Mouse (Mus musculus) bone marrow, adult 2 months (tissue): ENCODE measurements around the gene Rbm34. TPM values are rescaled to one million over a fixed set of nuclear protein-coding genes. Genes with fewer than 3 reads are reported as not detected.

Experiments
- H3K27ac ChIP-seq: fragments of 200-500 bp; 2 replicates; pipeline ENCODE4 v1.5.1; 2012; ENCODE audit warnings: low read depth, mild to moderate bottlenecking, control low read depth, inconsistent platforms, low read length; ENCODE audit not compliant: control insufficient read depth, poor library complexity, insufficient read depth
- H3K4me1 ChIP-seq: fragments of 200-500 bp; 2 replicates; pipeline ENCODE4 v1.6.1; 2011; ENCODE audit warnings: low read length; ENCODE audit not compliant: control insufficient read depth, insufficient read depth
- H3K4me3 ChIP-seq: fragments of 200-500 bp; replicated peaks from 2 replicates; pipeline ENCODE3; 2011; ENCODE audit warnings: mild to moderate bottlenecking, low read depth, low read length, control low read depth; ENCODE audit not compliant: control insufficient read depth
- CTCF ChIP-seq: fragments of 200-500 bp; IDR thresholded peaks from 2 replicates; pipeline ENCODE4 v1.5.1; 2011; ENCODE audit warnings: low read length, control low read depth; ENCODE audit not compliant: control insufficient read depth, insufficient read depth
- POLR2A ChIP-seq: fragments of 200-500 bp; IDR thresholded peaks from 2 replicates; pipeline ENCODE4 v1.6.1; 2011; ENCODE audit warnings: low read depth, mild to moderate bottlenecking, control low read depth, low read length, borderline replicate concordance; ENCODE audit not compliant: control insufficient read depth
- whole genome bisulfite sequencing: fragments of 180-500 bp; shearing (Covaris S2); methylation state at CpG from one replicate; pipeline ENCODE4 v1.1.7; 2018; 5-methylcytosine and 5-hydroxymethylcytosine counted together
- polyA plus RNA-seq: library from polyadenylated mRNA; stranded (reverse); fragments of >200 nt; gene quantifications from 2 replicates; pipeline ENCODE4 v1.2.4, GENCODE M21; 2011; ENCODE audit warnings: low replicate concordance; ENCODE audit not compliant: missing spikeins, insufficient read depth, insufficient read length

Gene Rbm34
- polyA plus RNA-seq, 1 experiment: 17.9 TPM

DNA sequence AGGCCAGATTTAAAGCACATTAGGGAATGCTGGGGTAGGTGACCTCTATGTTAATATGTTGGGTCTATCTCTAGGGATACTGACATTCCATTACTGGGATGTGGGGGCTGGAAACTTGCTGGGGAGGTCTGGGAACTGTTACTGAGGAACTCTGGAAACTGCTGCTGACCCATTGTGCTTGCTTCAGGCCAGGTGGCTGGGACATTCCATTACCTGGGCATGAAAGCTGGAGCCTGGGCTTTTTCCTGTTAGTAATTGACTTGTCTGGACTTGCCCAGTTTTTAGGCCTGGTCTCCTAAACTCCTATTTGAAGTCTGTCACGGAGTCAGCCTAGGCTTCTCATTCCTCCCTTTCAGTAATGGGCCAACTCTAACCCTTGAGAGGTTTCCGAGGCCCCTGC, 1.2 kb upstream of the Rbm34 start:
- no peak overlapping the region for H3K27ac ChIP-seq
- WGBS: 82% methylated on average over 2 of the region's 2 CpGs
- H3K4me3 ChIP-seq: no peak overlapping the region
- peaks cover 4% of the 10 kb centered on the region for H3K4me1 ChIP-seq
- TF ChIP-seq POLR2A (no peak), CTCF (no peak)

DNA sequence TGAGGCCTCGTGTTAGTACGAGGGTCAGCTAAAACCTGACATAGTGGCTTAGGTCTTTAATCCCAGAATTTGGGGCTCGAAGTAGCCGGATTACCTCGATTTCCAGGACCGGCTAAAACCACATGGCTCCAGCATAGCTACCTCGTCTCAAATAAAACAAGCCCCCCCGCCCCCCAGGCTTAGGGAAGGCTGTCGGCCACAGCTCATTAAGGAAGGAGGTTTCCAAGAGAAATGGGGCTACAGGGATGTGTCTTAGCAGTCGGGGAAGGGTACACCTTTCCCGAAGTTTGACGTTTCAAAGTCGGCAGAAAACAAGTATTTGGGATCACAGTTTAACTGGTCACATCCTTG, 418 bp upstream of the Rbm34 start:
- Histone ChIP-seq H3K4me1 (peaks cover 4% of the 10 kb centered on the region), H3K4me3 (peak overlapping the region; percentile 93), H3K27ac (0 out of 2 replicates have a peak overlapping the region, but pooled peaks have one; percentile 5)
- TF ChIP-seq CTCF (no peak), POLR2A (no peak)
- 5% methylated on average over 13 of the region's 13 CpGs for WGBS

DNA sequence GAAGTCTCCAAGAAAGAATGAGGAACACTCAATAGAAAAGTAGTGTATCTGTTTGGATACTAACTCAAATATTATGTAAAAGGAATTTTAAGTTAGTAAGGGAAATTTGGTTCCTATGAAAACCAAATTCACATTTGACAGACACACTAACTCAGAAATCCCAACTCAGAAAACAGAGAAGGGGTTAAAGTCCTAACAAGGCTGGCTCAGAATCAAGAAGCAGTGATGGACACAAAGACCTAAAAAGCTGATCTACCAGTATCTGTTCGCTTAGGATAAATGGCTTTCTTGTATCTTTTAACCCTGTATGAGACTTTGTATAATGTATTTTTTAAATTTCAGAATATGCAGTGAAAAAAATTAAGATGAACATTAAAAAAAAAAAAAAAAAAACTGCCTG, 1.3 kb downstream of the Rbm34 start:
- no peak overlapping the region for H3K4me3 ChIP-seq

DNA sequence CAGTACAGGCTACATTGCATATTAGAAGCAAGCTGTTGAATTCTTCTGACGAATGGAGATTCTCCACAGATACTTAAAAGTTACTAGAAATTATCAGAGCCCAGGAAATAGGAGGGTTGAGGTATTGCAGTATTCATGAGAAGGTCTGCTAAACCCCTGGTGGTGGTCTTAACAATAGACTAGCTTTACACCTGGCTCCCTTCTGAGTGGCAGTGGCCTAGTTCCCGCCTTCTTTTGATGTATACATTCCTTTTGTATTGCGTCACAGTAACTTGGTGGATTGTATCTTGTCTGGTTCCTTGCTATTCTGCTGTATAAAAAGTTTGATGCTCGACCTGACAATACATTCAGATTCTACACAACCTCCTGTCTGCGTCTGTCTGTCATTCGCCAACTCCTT, 2.8 kb downstream of the Rbm34 start:
- TF ChIP-seq CTCF: no peak
- TF ChIP-seq POLR2A: no peak
- Histone ChIP-seq H3K4me3 (no peak overlapping the region), H3K27ac (no peak overlapping the region), H3K4me1 (peaks cover 3% of the 10 kb centered on the region)
- WGBS: 87% methylated on average over 6 of the region's 6 CpGs

More for the DNA sequence above, 1.3 kb downstream of the Rbm34 start:
- Histone ChIP-seq H3K27ac (no peak overlapping the region), H3K4me1 (peaks cover 4% of the 10 kb centered on the region)
- TF ChIP-seq CTCF: no peak
- TF ChIP-seq POLR2A: no peak
- WGBS: 84% methylated on average over 1 of the region's 1 CpGs

DNA sequence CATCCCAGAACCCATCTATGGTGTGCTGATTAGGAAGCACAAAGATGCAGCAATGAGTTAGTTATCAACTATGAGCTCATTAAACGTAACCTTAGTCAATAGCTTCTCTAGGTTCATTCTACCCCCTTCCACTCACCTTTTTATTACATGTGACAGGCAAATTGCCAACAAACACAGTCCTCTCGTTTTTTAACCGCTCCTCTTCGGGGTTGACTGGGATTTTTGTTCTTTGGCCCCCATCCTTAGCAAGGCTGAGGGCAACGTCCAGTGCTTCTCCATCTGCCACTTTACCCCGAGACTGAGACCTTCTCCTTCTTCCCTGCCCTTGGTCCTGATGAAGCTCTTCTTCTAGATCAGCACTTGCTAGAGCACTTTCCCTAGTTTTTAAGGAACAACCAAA, 5.6 kb downstream of the Rbm34 start:
- Histone ChIP-seq H3K27ac (no peak overlapping the region), H3K4me3 (no peak overlapping the region), H3K4me1 (peaks cover 3% of the 10 kb centered on the region)
- TF ChIP-seq POLR2A (no peak), CTCF (no peak)
- 84% methylated on average over 6 of the region's 6 CpGs for WGBS

DNA sequence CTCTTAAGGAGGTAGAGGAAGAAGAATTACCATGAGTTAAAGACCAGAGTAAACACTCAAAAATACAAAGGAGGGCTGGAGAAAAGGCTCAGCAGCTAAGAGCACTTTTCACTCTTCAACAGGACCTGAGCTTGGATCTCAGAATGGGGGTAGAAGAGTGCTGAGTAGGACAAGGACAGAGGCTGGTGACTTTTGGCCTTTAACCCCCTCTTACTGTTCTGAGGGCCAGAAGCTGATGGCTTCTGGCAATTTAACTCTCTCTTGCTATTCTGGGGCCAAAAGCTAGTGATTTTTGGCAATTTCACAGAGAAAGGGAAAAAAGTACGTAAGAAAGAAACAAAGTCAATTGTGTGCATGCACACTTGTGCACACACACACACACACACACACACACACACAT, 8.0 kb downstream of the Rbm34 start:
- H3K4me3 ChIP-seq: no peak overlapping the region
- WGBS: 100% methylated on average over 1 of the region's 1 CpGs
- no peak overlapping the region for H3K27ac ChIP-seq
- peaks cover 1% of the 10 kb centered on the region; the same call in 1 of the 2 replicates for H3K4me1 ChIP-seq
- TF ChIP-seq CTCF (no peak), POLR2A (no peak)

DNA sequence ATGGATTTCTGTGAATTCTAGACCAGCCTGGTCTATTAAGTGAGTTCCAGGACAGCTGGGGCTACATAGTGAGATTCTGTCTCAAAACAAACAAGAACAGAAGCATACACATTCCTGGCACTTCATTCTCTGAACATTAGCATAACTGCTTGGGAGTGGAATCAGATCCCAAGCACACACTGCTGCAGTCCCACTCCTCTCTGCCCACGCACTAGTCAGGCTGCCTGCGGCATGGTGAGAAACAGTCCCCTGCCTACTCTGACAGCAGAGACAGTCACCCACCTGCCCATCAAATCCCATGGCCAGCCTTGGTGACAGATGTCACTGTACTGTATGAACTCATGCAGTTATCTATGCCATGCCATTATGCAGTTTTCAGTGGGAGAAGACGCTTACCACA, 9.4 kb downstream of the Rbm34 start:
- Histone ChIP-seq H3K27ac (no peak overlapping the region), H3K4me3 (no peak overlapping the region), H3K4me1 (no peaks in the 10 kb centered on the region)
- 95% methylated on average over 3 of the region's 3 CpGs for WGBS
- TF ChIP-seq CTCF (no peak), POLR2A (no peak)

DNA sequence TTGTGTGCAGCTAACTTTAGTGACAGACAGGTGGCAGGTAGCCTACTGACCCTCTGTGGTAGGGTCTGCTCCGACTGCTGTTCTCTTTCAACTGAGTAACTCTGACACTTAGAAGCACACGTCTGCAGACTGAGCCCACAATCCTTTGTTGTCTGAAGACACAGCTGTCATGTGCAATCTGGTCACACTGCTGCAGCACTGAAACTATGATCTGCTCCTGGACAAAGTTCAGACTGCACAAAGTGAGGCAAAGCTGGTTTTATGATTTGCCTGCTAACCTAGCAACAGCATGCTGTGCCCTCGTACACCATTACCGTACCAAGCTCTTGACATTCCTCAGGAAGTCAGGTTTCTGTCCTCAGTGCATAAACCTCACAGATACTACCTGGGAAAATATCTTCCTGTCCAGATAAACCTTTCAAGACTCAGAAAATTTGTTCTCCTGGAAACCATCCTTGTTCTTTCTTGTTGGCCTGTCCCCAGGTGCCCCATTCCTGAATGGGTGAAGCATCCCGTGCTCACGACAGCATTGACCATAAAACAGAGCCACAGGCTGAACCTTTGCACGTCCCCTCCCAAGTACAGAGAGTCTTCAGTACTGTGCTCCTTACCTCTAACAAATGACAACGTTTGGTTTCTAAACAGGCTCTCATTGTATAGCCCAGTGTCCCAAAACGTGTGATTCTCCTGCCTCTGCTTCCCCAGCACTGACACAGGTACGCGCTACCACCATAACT, 18.8 kb downstream of the Rbm34 start:
- H3K27ac ChIP-seq: no peak overlapping the region
- H3K4me3 ChIP-seq: no peak overlapping the region
- H3K4me1 ChIP-seq: no peaks in the 10 kb centered on the region
- TF ChIP-seq CTCF: no peak
- TF ChIP-seq POLR2A: no peak
- WGBS: 85% methylated on average over 11 of the region's 11 CpGs

DNA sequence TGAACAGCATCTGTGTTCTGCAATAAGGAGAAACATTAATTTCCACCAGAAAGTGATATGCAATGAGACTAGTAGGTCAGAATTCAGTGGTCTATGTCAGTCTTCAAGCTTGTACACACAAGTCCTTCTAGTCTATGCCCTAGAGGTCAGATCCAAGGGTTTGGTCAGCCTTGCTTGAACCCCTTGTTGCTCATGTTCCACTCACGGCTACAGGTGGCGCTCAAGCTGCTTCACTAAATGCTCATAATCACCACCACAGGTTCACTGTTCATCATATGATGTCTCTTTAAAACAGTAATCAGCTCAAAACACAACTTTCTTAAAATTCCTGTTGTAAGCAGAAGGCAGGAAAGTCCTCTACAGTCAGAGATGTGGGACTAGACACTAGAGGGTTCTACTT, 21.3 kb downstream of the Rbm34 start:
- 69% methylated on average over 2 of the region's 2 CpGs for WGBS
- no peak overlapping the region for H3K27ac ChIP-seq
- peaks cover 4% of the 10 kb centered on the region; the same call in 1 of the 2 replicates for H3K4me1 ChIP-seq
- TF ChIP-seq POLR2A (no peak), CTCF (no peak)
- no peak overlapping the region for H3K4me3 ChIP-seq
